Comparison of ENCODE assay signal across 9 mouse cellular contexts in genomic region chr15:84230661-84231060, GRCm38 (mm10). TPM values are rescaled to one million over a fixed set of nuclear protein-coding genes. Genes with fewer than 3 reads are reported as not detected.
DNase-seq lines count a peak whose midpoint lies in the region; ATAC-seq and TF ChIP-seq lines count a peak whose summit lies in the region.
"Had no signal": no experiment of that assay in that cellular context is flagged by ENCODE, and none has a peak within 500 bp of the region (broad histone marks: within the 10 kb centered on the region; RNA-seq: fewer than 3 reads in every experiment).

No protein-coding gene starts in this region.

- H3K4me3 ChIP-seq in lung, embryonic 14.5 days (ENCODE audit: low read depth, low read length), result no peak overlapping the region
- H3K4me3 ChIP-seq in heart, embryonic 13.5 days, result peak overlapping the region; percentile 80
- peak overlapping the region; percentile 75 for H3K4me3 ChIP-seq in liver, embryonic 12.5 days
- H3K4me3 ChIP-seq in stomach, embryonic 14.5 days (ENCODE audit: low read depth, low read length), result no peak overlapping the region

- H3K36me3 ChIP-seq in lung, embryonic 14.5 days (ENCODE audit: insufficient read depth), result no peaks in the 10 kb centered on the region
- H3K36me3 ChIP-seq in heart, embryonic 13.5 days, result peaks cover 8% of the 10 kb centered on the region
- H3K36me3 ChIP-seq in liver, embryonic 12.5 days, result peaks cover 5% of the 10 kb centered on the region; the same call in 1 of the 2 replicates
- no peaks in the 10 kb centered on the region for H3K36me3 ChIP-seq in stomach, embryonic 14.5 days (ENCODE audit: control insufficient read depth, insufficient read depth, low read length)
- H3K36me3 ChIP-seq: G1E had no signal

- peak; percentile 15 for DNase-seq in lung, embryonic 14.5 days
- DNase-seq in lung, postnatal 4 days, result no peak
- DNase-seq in Muller cell, postnatal 12 days (ENCODE audit: inconsistent ontology term), result no peak
- no peak for DNase-seq in gastrocnemius, postnatal 10 days
- DNase-seq in cerebellum, adult 18-20 months, result no peak

- H3K9ac ChIP-seq in lung, embryonic 14.5 days, result no peak overlapping the region
- H3K9ac ChIP-seq in heart, embryonic 13.5 days, result peak overlapping the region; percentile 91
- H3K9ac ChIP-seq in liver, embryonic 12.5 days, result peak overlapping the region; percentile 73
- peak overlapping the region; percentile 10; the same call in 1 of the 2 replicates for H3K9ac ChIP-seq in stomach, embryonic 14.5 days (replicated peaks; ENCODE audit: low read depth, low read length)

- no peak for ATAC-seq in lung, embryonic 14.5 days (ENCODE audit: insufficient read depth)
- ATAC-seq in heart, embryonic 13.5 days (ENCODE audit: extremely low read depth, insufficient number of reproducible peaks, low FRiP score, low TSS enrichment), result no peak
- ATAC-seq in liver, embryonic 12.5 days, result peak; percentile 78
- ATAC-seq in stomach, embryonic 14.5 days (ENCODE audit: insufficient number of reproducible peaks, insufficient read depth, low FRiP score, low read depth), result no peak

- TF ChIP-seq CTCF in lung, embryonic 14.5 days (IDR thresholded peaks at IDR 0.05; ENCODE audit: low read depth), result no peak

- no peaks in the 10 kb centered on the region for H3K9me3 ChIP-seq in lung, embryonic 14.5 days (ENCODE audit: low read depth, low read length)
- no peaks in the 10 kb centered on the region for H3K9me3 ChIP-seq in heart, embryonic 13.5 days
- H3K9me3 ChIP-seq in liver, embryonic 12.5 days (replicated peaks), result no peaks in the 10 kb centered on the region
- no peaks in the 10 kb centered on the region for H3K9me3 ChIP-seq in stomach, embryonic 14.5 days (ENCODE audit: control insufficient read depth, low read depth, low read length)

- WGBS in lung, embryonic 14.5 days, result 17% methylated on average over 5 of the region's 5 CpGs
- 8% methylated on average over 5 of the region's 5 CpGs for WGBS in heart, embryonic 13.5 days
- 5% methylated on average over 5 of the region's 5 CpGs for WGBS in liver, embryonic 12.5 days (ENCODE audit: insufficient replicate concordance)
- 18% methylated on average over 5 of the region's 5 CpGs for WGBS in stomach, embryonic 14.5 days

- peak overlapping the region; percentile 96 for H3K4me2 ChIP-seq in lung, embryonic 14.5 days
- peak overlapping the region; percentile 80 for H3K4me2 ChIP-seq in heart, embryonic 13.5 days
- peak overlapping the region; percentile 88 for H3K4me2 ChIP-seq in liver, embryonic 12.5 days
- H3K4me2 ChIP-seq in stomach, embryonic 14.5 days (replicated peaks; ENCODE audit: low read depth, low read length), result peak overlapping the region; percentile 92; the same call in 1 of the 2 replicates

- 0 out of 2 replicates have a peak, but pooled peaks cover 3% of the 10 kb centered on the region for H3K27me3 ChIP-seq in lung, embryonic 14.5 days (ENCODE audit: insufficient read depth, low read length)
- H3K27me3 ChIP-seq in heart, embryonic 13.5 days (replicated peaks), result no peaks in the 10 kb centered on the region
- peaks cover 13% of the 10 kb centered on the region for H3K27me3 ChIP-seq in liver, embryonic 12.5 days (replicated peaks)
- no peaks in the 10 kb centered on the region for H3K27me3 ChIP-seq in stomach, embryonic 14.5 days (ENCODE audit: control insufficient read depth, insufficient read depth, low read length)

- 0 out of 2 replicates have a peak, but pooled peaks cover 4% of the 10 kb centered on the region for H3K4me1 ChIP-seq in lung, embryonic 14.5 days (ENCODE audit: insufficient read depth)
- peaks cover 39% of the 10 kb centered on the region for H3K4me1 ChIP-seq in heart, embryonic 13.5 days
- H3K4me1 ChIP-seq in liver, embryonic 12.5 days, result peaks cover 55% of the 10 kb centered on the region
- H3K4me1 ChIP-seq in stomach, embryonic 14.5 days (ENCODE audit: control insufficient read depth, insufficient read depth, low read length), result 0 out of 2 replicates have a peak, but pooled peaks cover 13% of the 10 kb centered on the region

- 0 out of 2 replicates have a peak overlapping the region, but pooled peaks have one; percentile 18 for H3K27ac ChIP-seq in lung, embryonic 14.5 days (ENCODE audit: low read depth)
- peak overlapping the region; percentile 88 for H3K27ac ChIP-seq in heart, embryonic 13.5 days (replicated peaks)
- H3K27ac ChIP-seq in liver, embryonic 12.5 days, result peak overlapping the region; percentile 92
- H3K27ac ChIP-seq in stomach, embryonic 14.5 days (ENCODE audit: low read length), result no peak overlapping the region

RNA-seq across cellular contexts. Expression of gene Parvb, which starts 1.2 kb away (rescaled TPM):
- polyA plus RNA-seq in lung, embryonic 14.5 days (2014; fragmentation: Nextera tagmentation; extraction: Ambion mirVana), result 5.3 and 5.4 TPM in 2 replicates
- 12.7 and 15.5 TPM in 2 replicates for polyA plus RNA-seq in heart, embryonic 13.5 days (2015; fragmentation: Nextera tagmentation; extraction: Ambion mirVana)
- 7.5 and 10.0 TPM in 2 replicates for polyA plus RNA-seq in liver, embryonic 12.5 days (2016; fragmentation: Nextera tagmentation; extraction: Ambion mirVana)
- polyA plus RNA-seq in stomach, embryonic 14.5 days (2014; fragmentation: Nextera tagmentation; extraction: Ambion mirVana), result 4.1 and 4.4 TPM in 2 replicates
- 10 to 100 TPM; 80.9 to 83.6 TPM for total RNA-seq in gastrocnemius, postnatal 10 days (2021)

RNA-seq across cellular contexts. Expression of gene Samm50, which starts 38.6 kb away (rescaled TPM):
- polyA plus RNA-seq in lung, embryonic 14.5 days (2014; fragmentation: Nextera tagmentation; extraction: Ambion mirVana), result 78.4 and 80.1 TPM in 2 replicates
- polyA plus RNA-seq in heart, embryonic 13.5 days (2015; fragmentation: Nextera tagmentation; extraction: Ambion mirVana), result 103 and 117 TPM in 2 replicates
- 110 and 112 TPM in 2 replicates for polyA plus RNA-seq in liver, embryonic 12.5 days (2016; fragmentation: Nextera tagmentation; extraction: Ambion mirVana)
- polyA plus RNA-seq in stomach, embryonic 14.5 days (2014; fragmentation: Nextera tagmentation; extraction: Ambion mirVana), result 51.6 and 67.7 TPM in 2 replicates
- total RNA-seq in gastrocnemius, postnatal 10 days (2021), result 100 to 1,000 TPM; 159 to 191 TPM

Comparison
In these comparisons a context has a peak if more than half of its experiments do, and no peak if none do; other contexts are left out.
1. H3K4me3 ChIP-seq: peak in heart, embryonic 13.5 days (single experiment) and liver, embryonic 12.5 days (single experiment); none in lung, embryonic 14.5 days (single experiment) and stomach, embryonic 14.5 days (single experiment).
2. Peak in every context shown above with its lines, with median percentiles within 50 percentile points of each other: H3K4me2 ChIP-seq.